Mouse (Mus musculus) kidney, adult 9 months (tissue): Measurements from ENCODE around the gene Nadk2.

Source experiments
- DNase-seq: peaks from one replicate; pipeline ENCODE4 v3.0.0; 2022

Nadk2 gene

DNA sequence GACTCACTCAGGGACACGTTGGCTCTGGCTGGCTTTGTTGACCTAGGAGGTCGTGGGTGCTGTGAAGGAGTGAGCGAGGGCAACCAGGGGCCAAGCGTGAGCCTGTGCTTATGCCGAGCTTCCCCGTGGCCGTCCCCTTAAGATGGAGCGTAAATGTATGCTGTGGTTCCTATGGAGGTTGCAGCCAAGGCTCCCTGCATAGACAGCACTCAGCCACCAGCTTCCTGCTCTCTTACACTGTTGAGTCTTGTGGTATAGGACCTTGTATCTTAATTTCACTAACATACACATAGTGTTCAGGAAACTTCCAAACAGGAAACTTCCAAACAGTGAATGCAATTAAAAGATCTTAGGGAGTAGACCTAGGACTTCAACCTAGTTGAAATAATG, 17.6 kb downstream of the Nadk2 start:
- no peak for DNase-seq

DNA sequence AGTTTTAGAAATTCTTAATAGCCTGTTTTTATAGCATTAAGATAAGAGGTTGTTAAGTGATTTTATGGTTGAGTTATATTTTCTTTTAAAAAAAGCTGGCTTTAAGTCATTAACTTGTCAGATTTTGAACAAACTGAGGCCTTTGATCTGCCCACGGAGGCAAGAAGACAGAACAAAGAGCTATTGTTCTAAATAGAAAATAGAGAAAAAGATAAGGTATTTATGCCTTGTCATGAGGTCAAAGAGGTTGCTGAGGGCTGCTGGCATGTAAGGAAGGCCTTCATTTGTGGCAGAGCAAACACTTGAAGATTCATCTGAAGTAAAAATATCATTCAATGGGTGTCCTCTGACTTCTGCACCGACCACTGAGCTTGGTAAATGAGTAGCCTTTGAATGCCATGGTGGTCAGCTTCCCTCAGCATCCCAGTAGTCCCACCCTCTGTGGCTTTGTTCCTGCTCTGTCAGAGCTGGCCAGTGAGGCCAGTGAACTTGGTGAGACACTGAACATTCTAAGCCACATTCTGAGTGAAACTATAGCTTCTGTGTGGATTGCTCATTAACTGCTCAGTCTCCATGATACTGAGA, 18.2 kb downstream of the Nadk2 start:
- no peak for DNase-seq

DNA sequence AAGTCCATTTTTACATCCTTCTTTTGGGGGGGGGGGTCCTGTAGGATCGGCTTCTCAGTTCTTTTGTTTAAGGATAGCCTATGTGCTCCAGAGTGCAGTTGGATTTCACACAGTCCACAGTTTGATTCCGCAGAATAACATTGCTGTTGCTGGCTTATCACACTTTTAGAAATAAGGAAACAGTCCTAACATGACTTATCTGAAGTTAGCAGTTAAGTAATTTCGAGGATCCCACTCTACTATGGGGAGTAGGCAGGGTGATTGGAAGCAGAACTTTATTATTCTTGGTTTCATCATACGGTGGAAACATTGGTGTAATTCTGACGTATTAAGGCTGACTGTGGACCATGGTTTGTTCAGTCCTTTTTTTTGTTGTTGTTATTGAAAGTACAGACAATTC, 19.6 kb downstream of the Nadk2 start:
- no peak for DNase-seq

DNA sequence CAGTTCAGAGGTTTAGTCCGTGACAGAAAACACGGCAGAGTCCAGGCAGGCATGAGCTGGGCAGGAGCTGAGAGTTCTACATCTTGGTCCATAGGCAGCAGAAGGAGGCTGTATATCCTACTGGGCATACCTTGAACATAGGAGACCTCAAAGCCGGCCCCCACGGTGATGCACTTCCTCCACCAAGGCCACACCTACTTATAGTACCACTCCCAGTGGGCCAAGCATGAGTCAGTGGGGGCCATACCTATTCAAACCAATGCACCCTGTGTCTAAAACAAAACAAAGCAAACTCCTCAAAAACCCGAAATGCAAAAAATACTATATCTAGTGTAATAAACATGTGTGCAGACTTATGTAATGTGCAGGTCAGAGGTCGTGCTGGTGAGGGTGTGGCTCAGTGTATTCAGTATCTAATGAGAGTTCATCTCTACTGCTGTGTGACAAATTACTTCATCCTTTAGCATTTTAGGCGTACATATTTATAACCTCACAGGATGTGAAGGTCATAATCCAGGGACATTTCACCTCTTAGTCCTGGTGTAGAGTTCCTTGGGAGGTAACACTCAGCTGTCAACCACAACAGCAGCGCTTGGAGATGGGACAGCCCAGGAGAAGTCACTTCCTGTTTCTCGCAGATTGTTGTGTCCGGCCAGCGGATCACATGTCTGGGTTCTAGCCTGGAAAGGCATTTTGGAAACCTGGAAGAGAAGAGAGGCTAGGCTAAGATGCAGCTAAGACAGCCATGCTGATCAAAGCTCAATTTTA, 22.7 kb downstream of the Nadk2 start:
- DNase-seq: no peak

DNA sequence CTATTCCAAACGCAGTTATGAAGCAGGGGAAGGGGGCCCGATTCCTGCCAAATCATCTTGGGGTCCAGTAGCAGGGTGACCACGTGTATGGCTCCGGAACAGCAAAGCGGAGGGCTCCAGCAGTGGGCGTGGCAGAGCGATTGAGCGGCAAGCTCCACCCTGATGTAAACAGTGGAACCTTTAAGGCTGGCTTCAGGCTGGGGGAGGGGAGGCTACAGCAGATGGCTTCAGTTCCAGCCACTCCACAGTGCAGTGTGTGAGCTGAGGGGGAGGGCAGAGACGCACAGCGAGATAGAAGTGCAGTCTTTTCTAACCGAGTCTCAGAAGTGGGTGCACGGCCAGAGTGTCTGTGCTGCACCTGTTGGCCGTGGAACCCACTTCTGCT, 23.3 kb downstream of the Nadk2 start:
- no peak for DNase-seq

DNA sequence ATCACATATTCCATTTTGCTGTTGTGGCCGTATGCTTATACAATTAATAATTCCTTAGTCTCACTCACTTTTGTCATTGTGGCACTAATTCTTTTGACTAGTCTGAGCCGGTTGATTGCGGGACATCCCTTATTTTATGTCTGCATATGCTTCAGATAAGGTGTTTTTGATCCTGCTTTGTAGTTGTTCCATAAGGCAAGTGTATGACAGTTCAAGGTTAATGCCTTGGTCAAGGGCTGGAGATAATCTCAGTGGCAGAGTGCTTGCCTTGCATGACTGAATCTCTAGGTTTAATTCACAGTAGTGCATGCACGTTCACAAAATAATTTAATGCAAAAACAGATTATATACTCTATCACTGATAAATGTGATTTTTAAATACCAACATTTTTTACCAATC, 25.8 kb downstream of the Nadk2 start:
- no peak for DNase-seq

DNA sequence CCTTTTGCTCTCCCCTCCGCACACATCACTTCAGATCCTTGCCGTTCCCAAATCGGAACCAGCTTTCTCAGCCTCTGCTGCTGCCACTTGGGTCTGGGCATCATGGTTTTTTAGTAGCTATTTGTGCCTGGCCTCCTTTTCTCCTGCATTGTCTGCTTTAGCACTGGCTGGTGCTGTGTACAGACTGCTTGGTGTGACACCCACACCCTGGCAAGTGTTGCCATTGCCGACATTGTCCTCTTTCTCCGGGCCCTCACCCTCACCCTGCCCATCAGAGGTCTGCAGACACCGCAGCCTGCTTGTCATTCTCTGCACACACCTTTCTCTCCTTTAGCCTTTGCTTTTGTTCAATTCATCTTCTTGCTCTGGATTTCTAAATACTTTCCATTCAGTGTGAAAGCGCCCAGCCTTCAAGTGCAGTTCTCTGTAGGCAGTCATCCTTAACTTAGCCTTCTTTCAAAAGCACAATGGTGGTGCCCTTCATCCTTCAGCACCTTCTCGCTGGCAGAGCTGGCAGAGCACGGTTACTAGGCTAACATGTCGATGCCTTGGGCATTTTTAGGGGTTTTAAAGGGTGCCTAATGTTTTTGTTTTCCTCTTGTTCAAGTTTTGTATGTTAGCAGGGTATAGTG, 29.5 kb downstream of the Nadk2 start:
- DNase-seq: no peak

DNA sequence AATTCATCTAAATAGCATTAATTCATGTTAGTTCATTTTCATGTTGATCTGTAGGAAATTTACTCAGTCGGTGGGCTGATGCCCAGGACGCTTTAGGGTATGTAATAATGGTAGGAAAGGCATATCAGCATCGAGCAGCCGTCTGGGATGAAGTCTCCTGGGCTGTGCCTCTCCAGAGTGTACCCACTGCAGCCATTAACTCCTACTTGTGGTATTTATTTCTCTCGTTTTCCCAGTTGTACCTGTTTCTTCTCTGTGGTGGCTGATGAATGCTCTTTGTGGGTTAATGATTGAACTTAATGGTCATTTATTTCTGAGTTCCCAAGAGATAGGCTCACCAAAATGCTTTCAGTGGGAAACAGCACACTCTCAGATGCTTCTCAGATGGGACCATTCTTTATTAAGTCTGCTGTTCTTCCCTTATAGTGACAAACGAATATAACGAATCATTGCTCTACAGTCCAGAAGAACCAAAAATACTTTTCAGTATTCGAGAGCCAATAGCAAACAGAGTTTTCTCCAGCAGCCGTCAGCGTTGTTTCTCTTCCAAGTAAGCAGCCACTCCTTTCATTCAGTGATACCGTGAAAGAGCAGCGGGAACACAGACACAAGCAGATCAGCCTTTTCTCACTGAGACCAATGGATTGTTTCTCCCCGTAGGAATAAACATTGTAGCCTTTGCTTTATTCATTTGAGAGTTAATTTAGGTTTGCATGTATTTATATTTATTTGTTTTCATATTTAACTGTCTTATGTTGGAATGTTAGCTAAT, 35.4 kb downstream of the Nadk2 start:
- peak; percentile 40 for DNase-seq

DNA sequence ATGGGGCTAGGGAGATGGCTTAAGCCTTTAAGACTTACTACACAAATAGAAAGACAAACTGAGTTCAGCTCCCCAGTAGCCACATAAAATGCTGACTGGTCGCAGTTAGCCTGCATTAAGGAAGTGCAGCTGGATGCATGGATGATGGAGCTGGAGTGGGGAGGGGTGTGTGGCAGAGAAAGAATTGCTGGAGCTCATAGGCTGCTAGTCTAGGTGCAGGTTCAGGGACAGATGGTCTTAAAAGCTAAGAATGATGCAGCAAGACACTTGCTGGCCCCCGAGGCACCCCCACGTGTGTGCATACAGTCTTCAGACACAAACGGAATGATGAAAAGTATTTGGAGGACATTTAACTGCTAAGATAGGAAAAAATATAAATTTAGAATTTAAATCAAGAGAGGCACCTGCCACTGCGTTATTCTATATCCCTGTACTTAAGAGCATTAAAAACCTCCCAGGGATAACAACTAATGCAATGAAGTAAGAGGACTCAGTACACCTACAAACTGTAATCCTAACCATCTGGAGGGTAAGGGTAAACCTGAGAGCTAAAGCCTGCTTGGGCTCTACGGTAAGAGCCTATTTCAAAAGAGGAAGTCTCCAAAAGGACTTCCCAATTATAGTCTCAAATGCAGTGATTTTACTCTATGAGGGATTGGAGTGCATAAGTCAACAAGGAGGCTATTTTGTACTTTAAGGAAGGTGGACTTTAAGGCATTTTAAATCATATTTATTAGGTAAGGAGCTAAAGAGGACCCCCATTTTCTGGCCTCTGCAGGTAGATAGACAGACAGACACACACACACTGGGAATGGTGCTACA, 39.7 kb downstream of the Nadk2 start:
- DNase-seq: no peak

DNA sequence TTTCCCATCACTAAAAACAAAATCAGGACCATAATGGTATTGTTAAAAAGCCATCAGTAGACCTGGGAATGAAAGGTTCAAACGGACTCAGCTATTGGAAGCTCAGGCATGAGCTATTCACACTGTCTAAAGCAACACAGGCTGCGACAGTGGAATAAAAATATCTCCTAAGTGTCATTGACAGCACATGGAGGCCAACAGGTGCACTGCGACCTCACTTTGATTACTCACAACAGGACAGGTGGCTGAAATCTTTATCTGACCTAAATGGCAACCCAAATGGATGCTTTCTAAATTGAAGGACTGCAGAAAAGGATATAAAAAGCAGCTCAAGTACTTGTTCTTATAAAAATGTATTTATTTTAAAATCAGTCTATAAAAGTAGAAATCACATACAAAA, 40.6 kb downstream of the Nadk2 start:
- DNase-seq: no peak

DNA sequence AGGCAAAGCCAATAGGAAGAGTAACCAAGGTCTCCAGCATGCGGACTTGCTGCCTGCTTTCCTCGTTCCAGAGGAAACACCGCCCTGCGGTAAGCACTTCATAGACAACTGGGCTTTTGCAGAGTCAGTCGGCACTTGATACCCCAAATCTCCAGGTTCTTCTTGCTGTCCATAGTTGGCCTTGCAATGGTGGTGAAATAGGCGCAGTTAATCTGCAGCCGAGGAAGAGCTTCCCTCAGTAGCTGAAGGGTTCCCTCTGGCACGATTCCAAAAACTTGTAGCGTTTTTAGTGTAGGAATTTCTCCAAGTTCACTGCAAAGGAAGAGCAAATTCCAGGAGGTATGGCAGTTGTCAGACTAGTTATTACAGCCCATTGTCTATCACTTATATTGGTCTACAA, 42.5 kb downstream of the Nadk2 start:
- no peak for DNase-seq

DNA sequence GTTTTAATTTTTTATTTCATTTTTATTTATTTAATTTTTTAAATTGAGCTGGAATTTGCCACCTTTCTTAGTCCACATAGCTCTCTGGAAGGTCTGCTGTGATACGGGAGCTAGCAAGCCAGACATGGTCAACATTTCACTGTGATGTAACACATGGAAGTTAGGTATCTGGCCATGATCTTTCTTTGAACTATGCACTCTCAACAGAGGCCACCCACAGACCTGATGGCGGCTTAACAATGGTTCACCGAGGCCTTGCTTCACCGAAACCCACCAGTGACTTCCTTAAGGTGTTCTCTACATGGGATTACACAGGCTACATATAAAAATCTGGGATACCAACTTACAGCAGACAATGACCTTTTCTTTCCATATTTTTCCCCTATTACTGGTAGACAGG, 43.1 kb downstream of the Nadk2 start:
- DNase-seq: no peak

DNA sequence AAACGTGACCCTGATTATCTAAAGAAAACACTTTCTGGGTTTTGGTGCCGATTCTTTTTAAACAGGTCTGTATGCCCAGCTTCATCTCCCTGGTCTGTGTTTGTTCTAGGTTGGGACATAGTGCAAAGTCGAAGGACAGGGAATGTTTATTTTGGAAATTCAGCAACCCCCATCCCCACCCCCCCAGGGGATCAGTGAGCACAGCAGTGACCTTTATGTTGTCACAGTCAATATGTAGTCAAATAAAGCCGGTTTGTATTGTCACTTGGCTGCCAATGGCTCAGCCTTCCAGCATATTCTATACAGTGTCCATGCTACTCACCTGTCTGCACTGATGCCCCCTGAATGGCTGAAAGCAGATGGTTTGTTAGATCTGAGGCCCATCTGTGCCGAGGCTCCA, 43.5 kb downstream of the Nadk2 start:
- DNase-seq: peak; percentile 46

DNA sequence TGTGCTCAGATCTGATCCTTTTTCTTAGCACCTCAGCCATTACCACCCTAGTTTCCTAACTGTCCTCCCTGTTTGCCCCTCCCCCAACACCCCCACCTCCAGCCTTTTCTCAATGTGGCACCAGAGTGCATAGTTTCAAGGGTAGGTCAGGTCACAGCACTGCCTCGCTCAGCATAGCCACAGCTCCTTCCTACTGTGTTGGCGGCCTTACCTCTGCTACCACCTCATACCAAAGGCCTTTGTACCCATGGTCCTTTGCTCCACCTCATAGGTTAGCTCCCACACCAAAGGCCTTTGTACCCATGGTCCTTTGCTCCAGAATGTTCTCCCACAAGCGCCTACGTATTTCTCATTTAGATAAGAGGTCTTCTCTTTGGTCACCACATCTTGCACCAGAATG, 47.8 kb downstream of the Nadk2 start:
- peak; percentile 52 for DNase-seq

DNA sequence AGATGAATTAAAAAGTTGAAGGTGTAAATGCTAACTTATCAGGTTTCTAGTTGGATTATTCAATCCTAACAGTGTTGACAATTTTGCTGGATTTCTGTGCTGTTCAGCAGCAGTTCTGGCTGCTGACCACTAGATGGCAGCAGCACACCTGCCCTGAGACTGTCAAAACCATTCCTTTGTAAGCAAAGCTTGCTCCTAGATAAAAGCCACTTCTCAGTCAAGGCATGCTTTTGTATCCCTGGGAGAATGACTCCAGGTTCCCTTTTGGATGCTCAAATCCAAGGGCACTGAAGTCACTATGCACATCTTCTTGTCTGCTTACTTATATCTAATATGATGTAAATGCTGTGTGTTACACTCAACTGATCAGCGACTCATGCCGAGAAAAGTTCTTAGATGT, 49.0 kb downstream of the Nadk2 start:
- DNase-seq: peak; percentile 51

DNA sequence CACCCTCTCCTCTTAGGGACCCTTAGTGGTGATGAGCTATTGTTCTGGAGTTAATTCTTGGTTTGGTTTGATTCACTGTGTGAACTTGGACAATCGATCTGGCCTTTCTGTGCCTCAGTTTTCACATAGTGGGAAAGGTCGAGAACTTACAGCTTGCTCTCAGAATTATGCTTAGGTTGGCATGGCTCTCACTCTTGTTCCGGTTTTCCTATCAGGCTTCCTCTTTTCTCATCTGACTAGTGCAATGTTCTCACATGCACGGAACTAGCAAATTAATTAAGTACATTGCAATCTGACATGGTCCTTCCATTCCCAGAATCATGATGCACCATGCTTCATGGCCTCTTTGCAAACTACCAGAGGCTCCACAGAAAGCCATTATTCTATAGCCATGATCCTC, 51.9 kb downstream of the Nadk2 start:
- DNase-seq: no peak

DNA sequence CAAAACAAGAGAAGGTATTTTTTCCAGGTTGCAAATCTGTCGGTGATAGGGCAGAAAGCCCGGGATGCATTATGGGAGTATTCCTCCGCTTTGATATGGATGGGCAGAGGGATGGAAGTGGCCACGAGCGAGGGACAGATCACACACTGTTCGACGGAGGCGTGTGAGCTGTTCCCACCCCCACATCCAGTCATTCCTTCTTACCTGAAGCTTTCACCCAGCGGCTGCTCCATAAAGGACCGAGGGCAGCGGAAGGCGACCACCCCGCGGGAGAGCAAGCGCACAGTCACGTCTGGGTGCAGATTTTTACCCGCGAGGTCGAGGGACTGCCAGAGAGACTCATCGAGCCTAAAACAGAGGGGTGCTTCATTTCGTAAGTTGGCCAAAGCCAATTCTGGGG, 53.8 kb downstream of the Nadk2 start:
- no peak for DNase-seq

DNA sequence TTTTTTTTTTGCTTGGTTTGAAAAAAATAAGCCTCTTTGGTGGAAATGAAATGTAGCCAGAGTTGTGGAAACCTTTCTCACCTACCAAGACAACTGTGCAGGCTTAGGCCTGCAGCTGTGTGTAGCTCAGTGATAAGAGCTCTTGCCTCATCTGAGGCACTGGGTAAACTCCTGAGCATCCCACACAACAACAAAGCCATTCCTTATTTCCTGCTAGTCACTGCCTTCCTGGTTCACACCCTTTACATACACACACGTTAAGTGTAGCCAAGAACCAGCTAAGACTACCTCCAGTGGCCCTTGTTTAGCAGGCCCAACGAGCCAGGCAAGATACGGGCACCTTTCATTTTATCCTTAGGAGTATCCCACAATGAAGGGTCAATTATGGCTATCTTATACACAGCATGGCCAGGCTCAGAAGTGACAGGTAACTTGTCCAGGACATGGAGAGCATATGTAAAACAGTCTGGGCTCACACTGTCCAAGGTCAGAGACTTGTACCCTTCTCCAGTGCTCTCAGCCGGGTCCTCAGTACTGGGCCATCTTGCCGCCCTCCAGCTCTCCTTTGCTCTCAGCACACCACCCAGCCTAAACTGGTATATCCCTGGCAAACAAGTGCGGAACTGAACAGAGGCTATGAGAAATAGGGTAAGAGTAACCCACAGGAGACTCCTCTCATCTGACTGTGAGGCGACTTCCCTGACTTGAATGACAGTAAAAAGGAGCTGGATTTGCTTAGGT, 56.2 kb downstream of the Nadk2 start:
- DNase-seq: no peak

DNA sequence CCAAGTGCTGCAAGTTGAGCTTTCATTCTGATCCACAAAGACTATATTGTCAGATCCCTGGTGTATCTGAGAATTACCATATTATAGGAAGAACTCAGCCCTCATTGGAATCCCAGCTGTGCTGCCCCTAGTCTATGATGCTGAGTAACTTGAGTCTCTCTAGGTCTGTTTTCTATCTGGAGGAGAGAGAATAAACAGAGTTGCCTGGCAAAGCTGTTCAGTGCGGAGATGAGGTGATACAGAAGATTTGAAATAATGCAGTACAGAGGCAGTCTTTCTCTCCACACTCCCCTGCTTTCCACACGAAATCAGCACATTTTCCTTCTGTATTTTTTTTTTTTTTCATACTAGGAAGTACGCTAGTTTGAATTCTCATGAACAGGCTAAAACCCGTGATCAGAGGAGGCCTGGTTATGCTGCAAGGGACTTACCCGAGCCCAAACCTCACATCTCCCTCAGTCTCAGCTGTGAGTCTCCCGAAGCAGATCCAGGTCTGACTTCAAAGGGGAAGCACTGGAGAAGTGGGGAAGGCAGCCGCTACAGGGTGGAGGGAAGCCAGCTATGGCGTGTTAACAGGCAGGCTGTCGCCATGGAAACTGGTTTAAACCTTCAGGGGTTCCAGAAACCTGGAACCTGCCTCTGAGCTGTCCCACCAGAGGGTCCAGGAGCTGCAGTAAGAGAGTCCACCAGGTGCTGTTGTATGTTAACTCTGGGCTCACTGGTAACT, 59.9 kb downstream of the Nadk2 start:
- no peak for DNase-seq

DNA sequence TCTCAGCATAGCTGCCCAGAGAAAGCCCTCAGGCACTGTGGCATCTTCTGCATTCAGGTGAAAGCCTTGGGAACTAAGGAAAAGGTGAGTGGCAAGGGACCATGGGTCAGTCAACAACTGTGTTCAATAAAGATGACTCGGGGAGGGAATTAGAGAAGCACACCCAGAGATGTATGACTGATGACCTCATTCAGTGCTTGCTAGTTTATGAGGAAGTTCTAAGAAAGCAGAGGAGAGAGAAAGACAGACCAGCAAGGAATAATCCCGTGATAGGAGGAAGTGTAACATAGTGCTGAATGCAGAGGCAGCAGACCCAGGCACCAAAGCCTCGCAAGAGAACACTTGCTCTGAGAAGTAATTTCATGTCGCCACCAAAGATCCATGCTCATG, 60.4 kb downstream of the Nadk2 start:
- DNase-seq: no peak

DNA sequence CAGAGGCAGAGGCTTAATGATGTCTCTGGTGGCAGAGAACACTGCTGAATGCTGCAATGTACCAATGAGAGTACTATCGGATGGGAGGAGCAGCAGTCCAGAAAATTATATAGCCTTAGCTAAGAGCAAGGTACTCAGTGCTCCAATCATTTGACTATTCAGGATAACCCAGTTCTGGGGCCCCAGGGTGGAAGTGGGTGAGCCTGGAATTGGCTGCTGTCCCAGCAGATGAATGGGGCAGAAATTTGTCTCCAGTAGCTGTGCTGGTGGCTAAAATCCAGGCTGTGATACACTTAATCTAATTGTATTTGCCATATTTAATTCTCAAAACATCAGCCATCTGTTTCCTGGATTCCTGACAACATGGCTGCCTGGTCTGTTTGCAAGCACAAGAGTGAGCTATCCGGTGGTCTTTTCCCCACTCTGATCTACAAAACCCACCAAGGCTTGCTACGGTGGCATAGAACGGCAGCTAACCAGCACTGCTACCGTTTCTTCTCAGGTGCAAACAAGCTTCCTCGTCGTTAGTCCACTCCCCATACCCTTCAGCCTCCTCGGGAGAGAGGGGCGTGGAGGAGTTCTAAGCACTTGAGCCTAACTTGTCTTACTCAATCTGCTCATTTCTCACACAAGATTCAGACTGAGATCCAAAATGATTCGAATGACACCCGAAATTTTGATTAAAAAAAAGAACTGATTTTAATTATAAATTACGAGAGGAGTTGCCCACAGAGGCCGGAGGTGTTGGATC, 61.8 kb downstream of the Nadk2 start:
- no peak for DNase-seq
